Mouse (Mus musculus): ENCODE measurements around the gene Tep1.

The Tep1 gene

DNA sequence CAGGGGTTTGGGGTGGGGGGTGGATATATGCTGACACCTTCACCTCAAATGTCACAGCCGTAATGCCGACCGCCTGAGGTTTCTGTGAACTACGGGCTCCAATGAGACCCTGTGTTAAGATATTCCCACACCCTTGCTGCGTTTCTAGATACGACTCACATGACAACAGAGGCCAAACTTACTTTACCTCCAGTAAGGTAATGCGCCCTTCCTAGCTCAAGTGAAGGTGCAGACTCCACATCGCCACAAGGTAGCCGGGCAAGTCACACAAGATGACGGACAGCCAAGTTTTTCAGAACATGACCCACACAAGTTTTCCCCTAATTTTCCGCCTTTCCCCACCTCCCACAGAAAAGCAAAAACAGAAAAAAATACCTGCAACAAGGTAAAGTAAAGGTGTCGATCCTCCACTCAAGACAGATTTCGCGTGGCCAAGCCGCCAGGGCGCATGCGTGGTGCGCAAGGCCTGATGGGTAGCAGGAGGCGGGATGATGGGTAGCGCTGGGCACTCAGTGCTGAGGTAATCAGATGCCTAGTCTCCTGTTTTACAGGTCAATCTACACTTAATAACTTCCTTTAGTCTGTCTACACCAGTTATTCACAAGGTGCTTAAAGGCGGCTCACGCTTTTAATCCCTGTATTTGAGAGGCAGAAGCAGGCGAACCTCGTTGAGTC, 75.0 kb downstream of the Tep1 start:
- DNase-seq (ENCODE audit: inconsistent ontology term) = no peak

DNA sequence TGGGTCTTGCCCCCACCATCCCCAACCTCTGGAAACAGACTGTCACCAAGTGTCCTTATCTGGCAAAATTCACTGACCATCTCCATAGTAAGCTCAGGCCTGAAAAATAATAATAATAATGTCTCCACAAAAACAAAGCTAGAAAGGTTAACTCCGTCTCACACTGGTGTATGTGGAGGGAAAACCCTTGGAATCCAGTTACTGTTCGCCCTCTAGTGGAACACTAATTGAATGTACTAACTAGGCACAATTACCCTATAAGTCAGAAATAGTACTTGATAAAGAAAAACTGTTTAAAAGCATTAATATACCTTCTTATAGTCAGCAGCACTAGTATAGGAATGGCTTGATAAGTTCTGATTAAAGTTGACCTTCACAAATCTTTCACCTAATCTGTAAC, 82.2 kb downstream of the Tep1 start:
- no peak for DNase-seq (ENCODE audit: inconsistent ontology term)

DNA sequence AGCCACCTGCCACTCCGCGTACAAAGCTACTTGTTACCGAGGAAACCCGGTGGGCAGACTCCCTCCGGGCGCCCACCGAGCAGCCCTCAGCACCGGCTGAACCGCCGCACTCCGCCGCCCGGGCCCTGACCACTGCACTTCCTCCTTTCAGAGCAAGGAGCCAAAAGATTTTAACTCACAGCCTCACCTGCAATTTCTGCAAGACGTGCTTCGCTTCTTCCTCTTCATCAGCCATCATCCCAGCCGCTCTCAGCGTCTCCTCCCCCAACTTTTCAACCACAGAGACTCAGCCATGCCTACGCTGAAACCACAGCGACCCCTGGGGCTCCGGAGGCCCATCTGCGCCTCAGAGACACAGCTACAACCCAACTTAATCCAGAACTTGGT, 85.1 kb downstream of the Tep1 start, which contains the start of gene Ttc5:
TSS of gene Ttc5 (minus strand) at position 269 of the 387 bp plus-strand sequence.
- peak; percentile 95 for DNase-seq (ENCODE audit: inconsistent ontology term)

DNA sequence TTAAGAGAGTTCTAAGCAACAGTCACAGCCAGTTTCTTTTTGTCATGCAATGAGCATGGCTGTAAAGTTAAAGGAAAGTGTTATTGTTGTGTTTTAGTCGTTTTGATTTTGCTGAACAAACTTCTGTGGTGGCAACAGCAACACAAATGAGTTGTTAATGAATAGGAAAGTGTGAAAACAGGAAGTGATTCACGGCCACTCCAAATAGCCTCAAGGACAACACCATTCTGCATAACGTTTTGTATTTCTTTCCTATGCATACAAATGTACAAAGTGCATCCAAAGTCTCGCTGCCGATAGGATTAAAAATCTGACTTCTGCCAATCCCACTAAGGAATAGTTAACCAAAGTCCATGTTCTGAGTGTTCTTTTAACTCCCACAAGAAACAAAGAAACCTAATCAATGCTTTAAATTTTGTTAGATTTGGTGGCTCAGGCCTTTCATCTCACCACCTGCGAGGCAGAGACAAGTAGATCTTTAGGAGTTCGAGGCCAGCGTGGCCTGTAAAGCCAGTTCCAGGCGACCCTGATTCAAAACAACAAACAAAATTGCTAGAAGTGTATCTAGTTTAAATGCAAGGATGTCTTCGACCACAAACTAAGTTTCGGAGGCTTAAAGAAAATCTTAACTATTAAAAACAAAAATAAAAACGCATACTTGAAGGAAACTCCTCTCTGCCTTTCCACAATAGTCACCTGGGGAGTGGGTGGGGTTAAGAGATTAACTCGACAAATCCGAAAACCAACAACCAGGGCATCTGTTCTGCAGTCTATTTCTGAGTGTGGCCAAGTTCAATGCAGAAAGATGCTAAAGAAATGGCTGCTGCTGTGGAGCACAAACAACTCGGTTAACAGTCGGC, 85.7 kb downstream of the Tep1 start:
- no peak for DNase-seq (ENCODE audit: inconsistent ontology term)

DNA sequence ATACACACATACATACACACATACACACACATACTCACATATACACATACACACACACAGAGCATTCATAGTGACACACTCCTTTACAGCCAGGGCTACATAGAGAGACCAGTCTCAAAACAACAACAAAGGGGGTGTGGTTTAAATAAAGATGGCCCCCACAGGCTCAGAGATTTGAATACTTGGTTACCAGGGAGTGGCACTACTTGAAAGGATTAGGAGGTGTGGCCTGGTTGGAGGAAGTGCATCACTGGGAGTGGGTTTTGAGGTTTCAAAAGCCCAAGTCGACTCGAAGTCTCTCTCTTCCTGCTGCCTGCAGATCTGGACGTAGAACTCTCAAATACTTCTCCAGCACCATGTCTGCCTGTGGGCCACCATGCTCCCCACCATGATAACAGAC, 88.2 kb downstream of the Tep1 start:
- DNase-seq (ENCODE audit: inconsistent ontology term) = no peak

All from Muller cell, postnatal 12 days (primary cell).